Mouse (Mus musculus) gastrocnemius, postnatal 4 days (tissue): ENCODE measurements at regions not wholly inside any gene's neighbourhood (a gene's known extent, or its start where the extent isn't known, plus 50 kb on each side); places are given as distances from the start of the nearest gene placed in this dataset.

ENCODE experiments used
- DNase-seq, 2 experiments: peaks; one replicate each; pipeline ENCODE4 v3.0.0; 2021 to 2022; ENCODE audit warnings: low spot score in 2 of 2, mixed read lengths in 2 of 2

GRCm38 (mm10) chr2:144198326-144199051, 72.0 kb upstream of the Mgme1 start:
- DNase-seq: no peak
